Mouse (Mus musculus) skeletal muscle tissue, postnatal 0 days (tissue): ENCODE measurements around the gene Notch4. TPM values are rescaled to one million over a fixed set of nuclear protein-coding genes. Genes with fewer than 3 reads are reported as not detected.

Experiments
- polyA plus RNA-seq: library from polyadenylated mRNA; unstranded; fragments of >200 nt; fragmentation: Nextera tagmentation; extraction: Ambion mirVana; gene quantifications from 2 replicates; pipeline ENCODE4 v1.2.1, GENCODE M21; 2015

The Notch4 gene
- 3.6 and 4.2 TPM in 2 replicates for polyA plus RNA-seq

GRCm38 (mm10) chr17:34564003-34564421 is at the start of gene Notch4:
Gene Notch4, plus strand, starts transcription at chr17:34564268.

DNA sequence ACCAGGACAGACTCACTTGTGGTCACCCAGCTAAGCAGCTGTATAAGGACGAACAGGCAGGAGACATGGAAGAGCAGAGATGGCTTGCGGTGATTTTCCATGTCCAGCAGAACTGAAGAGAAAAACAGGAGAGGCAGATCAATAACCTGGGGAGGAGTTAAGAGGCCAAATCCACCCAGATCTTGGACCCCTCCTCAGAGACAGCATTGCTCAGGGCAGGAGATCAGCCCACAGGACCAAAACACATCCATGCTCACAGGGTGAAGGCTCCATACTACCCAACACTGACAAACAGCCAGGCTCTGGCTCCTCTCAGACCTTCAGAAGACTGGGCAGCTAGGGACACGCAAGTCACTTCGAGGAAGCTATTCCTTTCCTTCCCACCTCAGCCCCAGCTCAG is 46.8 kb upstream of the Notch4 start, which contains the start of gene Btnl6:
Btnl6 (minus strand) TSS at position 101 of the 400 bp plus-strand sequence.

DNA sequence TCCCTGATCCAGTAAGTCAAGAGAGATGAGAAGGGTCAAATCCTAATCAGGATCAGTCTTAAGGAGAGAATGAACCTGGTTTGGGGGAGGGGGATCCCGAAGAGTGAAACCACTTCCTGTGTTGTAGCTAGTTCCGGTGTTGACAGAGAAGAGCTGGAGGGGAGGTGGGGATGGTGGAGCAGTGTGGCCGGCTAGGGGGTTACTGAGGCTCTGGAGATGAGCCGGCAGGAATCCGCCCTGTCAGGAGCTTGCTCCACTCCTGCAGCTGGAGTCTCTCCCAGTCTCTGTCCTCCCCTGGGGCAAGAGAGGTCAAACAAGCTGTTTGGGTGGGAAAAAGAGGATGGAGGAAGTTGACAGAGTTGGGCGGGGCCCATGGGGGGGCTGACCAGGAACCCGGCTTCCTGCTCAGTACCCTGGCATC is 25.6 kb downstream of the Notch4 start, which contains the start of gene Gpsm3:
Gpsm3 (plus strand) TSS at position 126 of the 421 bp plus-strand sequence.

DNA sequence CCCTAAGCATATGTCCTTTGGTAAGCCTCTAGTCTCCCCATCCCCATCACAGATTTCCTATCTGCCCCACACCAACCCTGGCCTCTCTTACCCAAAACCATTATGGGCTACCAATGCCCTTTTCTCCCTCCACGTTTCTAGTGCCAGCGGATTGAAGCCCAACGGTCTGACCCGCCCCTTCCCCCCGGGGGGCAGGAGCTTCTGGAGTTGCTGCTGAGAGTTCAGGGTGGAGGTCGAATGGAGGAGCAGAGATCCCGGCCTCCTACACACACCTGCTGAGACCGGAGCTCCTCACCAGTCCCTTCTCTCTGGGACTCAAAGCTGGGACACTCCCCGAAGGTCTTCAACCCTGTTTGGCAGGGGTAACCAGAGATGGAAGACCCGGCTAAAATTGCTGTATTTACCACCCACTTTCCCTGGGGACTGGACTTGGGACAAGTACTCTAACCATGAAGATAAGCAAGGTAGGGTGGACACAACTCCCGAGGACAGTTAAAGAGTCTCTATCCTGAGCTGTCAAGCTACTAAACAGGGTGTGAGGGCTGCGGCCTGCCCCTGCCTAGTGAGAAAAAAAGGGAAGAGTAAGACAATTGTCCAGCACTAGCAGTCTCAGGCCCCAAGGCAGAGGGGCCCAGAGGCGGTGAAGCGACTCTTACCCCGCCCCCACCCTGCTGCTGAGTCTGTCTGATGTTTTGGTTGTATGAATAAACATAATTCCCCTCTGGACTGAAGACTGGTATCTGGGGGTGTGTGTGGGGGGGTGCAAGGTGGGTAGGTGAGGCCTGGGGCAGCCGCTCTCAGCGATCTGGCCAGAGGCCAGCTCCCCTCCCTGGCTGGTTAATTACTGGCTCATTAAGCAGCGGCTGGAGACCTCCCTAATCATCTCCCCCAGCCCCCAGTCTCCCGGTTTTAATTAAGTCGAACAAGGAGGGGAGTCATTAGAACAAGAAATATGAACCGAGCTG is 27.2 kb downstream of the Notch4 start, which contains the start of gene Pbx2:
Pbx2 (plus strand) TSS at position 238 of the 965 bp plus-strand sequence.

GRCm38 (mm10) chr17:34597566-34598095 is 33.6 kb downstream of the Notch4 start, which contains the start of gene Ager:
Gene Ager, plus strand, starts transcription at chr17:34597862.

GRCm38 (mm10) chr17:34603375-34604060 is 39.5 kb downstream of the Notch4 start, which contains the start of gene Rnf5:
Gene Rnf5, minus strand, starts transcription at chr17:34603690.

GRCm38 (mm10) chr17:34604061-34604508 is 40.0 kb downstream of the Notch4 start, which contains the start of gene Agpat1:
Gene Agpat1, plus strand, starts transcription at chr17:34604262.

DNA sequence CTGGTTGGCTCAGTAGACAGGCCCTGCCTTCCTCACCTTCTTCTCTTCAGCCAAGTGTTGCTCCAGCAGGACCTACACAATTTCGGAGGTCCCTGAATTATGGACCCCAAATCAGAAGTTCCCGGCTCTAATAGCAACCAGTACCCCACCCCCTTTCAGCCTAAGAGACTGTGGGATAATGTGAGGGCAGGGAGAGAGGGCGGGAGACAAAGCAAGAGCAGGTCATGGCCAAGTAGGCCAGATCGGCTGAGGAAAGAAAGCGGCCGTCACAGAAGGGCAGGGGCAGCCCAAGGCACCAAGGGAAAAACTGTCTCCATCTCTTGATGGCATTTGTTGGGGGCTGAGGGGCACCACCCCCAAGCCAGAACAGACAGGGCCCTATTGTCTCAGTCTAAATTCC is 51.8 kb downstream of the Notch4 start, which contains the start of gene Egfl8:
Egfl8 (minus strand) TSS at position 101 of the 400 bp plus-strand sequence.

DNA sequence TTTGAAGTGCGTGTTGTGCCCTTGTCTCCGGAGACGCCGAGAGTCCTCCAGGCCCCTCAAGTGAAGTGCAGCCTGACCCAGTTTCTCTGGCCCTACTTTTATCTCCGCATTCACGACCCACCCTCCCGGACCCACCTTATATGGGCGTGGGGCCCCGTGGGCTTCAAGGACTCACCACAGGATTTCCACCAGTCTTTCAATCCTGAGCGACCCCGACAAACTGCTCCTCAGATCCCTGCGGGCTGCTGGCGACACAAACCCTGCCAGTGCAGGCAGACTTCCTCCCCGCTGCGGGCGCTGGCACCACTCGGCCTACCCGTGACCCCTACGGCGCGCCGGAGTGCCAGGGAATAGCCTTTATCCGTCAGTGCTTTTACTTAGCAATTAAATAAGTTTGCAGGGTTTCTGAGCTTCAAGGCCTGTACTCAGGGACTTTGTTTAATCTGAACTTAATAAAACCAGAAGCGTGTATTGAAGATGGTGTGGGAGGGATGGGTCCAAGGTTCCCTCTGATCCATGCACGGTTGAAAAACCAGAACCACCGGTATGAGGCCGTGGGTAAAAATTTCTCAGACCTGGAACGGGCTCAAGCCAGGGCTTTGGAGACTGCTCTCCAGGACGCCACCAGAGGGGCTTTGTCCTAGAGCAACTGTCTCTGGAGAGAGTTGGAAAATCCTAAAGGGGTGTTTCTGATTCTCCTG is 64.0 kb downstream of the Notch4 start, which contains the start of gene Ppt2:
Ppt2 (minus strand) TSS at position 568 of the 701 bp plus-strand sequence.

GRCm38 (mm10) chr17:34629221-34629751 is 65.2 kb downstream of the Notch4 start, which contains the start of gene Prrt1:
Gene Prrt1, plus strand, starts transcription at chr17:34629533.

Other genes with a start within 250 kb of the Notch4 start
- gene H2-Eb2, start 238.6 kb upstream of the Notch4 start, polyA plus RNA-seq: not detected in 2 replicates
- 0.18 and 0.24 TPM in 2 replicates for gene Btnl2, start 209.4 kb upstream of the Notch4 start, polyA plus RNA-seq
- not detected in 2 replicates for gene Btnl1, start 187.1 kb upstream of the Notch4 start, polyA plus RNA-seq
- 0.51 and 0.82 TPM in 2 replicates for gene BC051142, start 165.4 kb upstream of the Notch4 start, polyA plus RNA-seq
- gene Btnl4, start 87.0 kb upstream of the Notch4 start, polyA plus RNA-seq: not detected in 2 replicates
- gene Btnl6, start 46.9 kb upstream of the Notch4 start, polyA plus RNA-seq: not detected in 2 replicates
- gene Gpsm3, start 25.5 kb downstream of the Notch4 start, polyA plus RNA-seq: 8.5 and 8.6 TPM in 2 replicates
- gene Pbx2, start 27.0 kb downstream of the Notch4 start, polyA plus RNA-seq: 5.9 and 6.4 TPM in 2 replicates
- gene Ager, start 33.6 kb downstream of the Notch4 start, polyA plus RNA-seq: 1.1 and 1.2 TPM in 2 replicates
- 41.4 and 51.6 TPM in 2 replicates for gene Rnf5, start 39.4 kb downstream of the Notch4 start, polyA plus RNA-seq
- 27.7 and 30.6 TPM in 2 replicates for gene Agpat1, start 40.0 kb downstream of the Notch4 start, polyA plus RNA-seq
- 16.9 and 21.7 TPM in 2 replicates for gene Egfl8, start 51.7 kb downstream of the Notch4 start, polyA plus RNA-seq
- 24.2 and 24.7 TPM in 2 replicates for gene Ppt2, start 64.2 kb downstream of the Notch4 start, polyA plus RNA-seq
- gene Prrt1, start 65.3 kb downstream of the Notch4 start, polyA plus RNA-seq: 0.08 and 0.19 TPM in 2 replicates
- 10.5 and 13.4 TPM in 2 replicates for gene Fkbpl, start 80.5 kb downstream of the Notch4 start, polyA plus RNA-seq
- gene Atf6b, start 82.9 kb downstream of the Notch4 start, polyA plus RNA-seq: 16.5 and 20.5 TPM in 2 replicates
- 15.2 and 16.9 TPM in 2 replicates for gene Tnxb, start 106.3 kb downstream of the Notch4 start, polyA plus RNA-seq
- 0.82 and 3.6 TPM in 2 replicates for gene C4b, start 179.6 kb downstream of the Notch4 start, polyA plus RNA-seq
- gene Cyp21a1, start 240.3 kb downstream of the Notch4 start, polyA plus RNA-seq: not detected in 2 replicates